In genomic region chr10:117548262-117548661, GRCm38 (mm10) we compare ENCODE assay signal across 22 mouse cellular contexts.
DNase-seq lines count a peak whose midpoint lies in the region; ATAC-seq lines count a peak whose summit lies in the region.
"Had no signal": no experiment of that assay in that cellular context is flagged by ENCODE, and none has a peak within 500 bp of the region (broad histone marks: within the 10 kb centered on the region; RNA-seq: fewer than 3 reads in every experiment).

No protein-coding gene starts in this region.

- H3K4me1 ChIP-seq in limb, embryonic 10.5 days, result peaks cover 43% of the 10 kb centered on the region

- DNase-seq in 3T3-L1 (ENCODE audit: low read depth, low spot score) (peak; percentile 94), adipocyte (ENCODE audit: low spot score) (peak; percentile 93)
- no peak for DNase-seq in limb, embryonic 10.5 days (ENCODE audit: low spot score)
- DNase-seq in testis, postnatal 10 days (ENCODE audit: low spot score), result no peak
- no peak for DNase-seq in lung, postnatal 10 days
- DNase-seq: adrenal gland, adult 2 months; adrenal gland, adult 8-10 months; adrenal gland, postnatal 10 days; adrenal gland, postnatal 14 days; adrenal gland, postnatal 25 days; adrenal gland, postnatal 36 days; B cell, adult 2 months; cerebellum, adult 11 months; cerebellum, adult 11-12 months; cerebellum, adult 18-20 months; cerebellum, adult 2 months; cerebellum, adult 8-10 months had no signal

- ATAC-seq in megakaryocyte-erythroid progenitor cell, adult 5-6 weeks (replicated peaks; ENCODE audit: low FRiP score, low TSS enrichment, poor library complexity, severe bottlenecking), result no peak
- ATAC-seq: activated CD4-positive, CD25-positive, alpha-beta regulatory T cell, adult 4 months; CD4-positive, CD25-positive, alpha-beta regulatory T cell, adult 4 months; Patski had no signal

- H3K36me3 ChIP-seq in limb, embryonic 10.5 days, result no peaks in the 10 kb centered on the region
- H3K36me3 ChIP-seq: G1E had no signal

- peak overlapping the region; percentile 54; the same call in 1 of the 2 replicates for H3K27ac ChIP-seq in limb, embryonic 10.5 days

- H3K4me3 ChIP-seq in limb, embryonic 10.5 days, result no peak overlapping the region

- H3K27me3 ChIP-seq in limb, embryonic 10.5 days (ENCODE audit: low read depth, poor library complexity, severe bottlenecking), result no peaks in the 10 kb centered on the region
- H3K27me3 ChIP-seq: Patski had no signal

- H3K9me3 ChIP-seq in limb, embryonic 10.5 days (replicated peaks), result no peaks in the 10 kb centered on the region; the same call in 1 of the 2 replicates
- H3K9me3 ChIP-seq: G1E had no signal

- 96% methylated on average over 4 of the region's 4 CpGs for WGBS in limb, embryonic 10.5 days

Comparison
In these comparisons a context has a peak if more than half of its experiments do, and no peak if none do; other contexts are left out.
1. DNase-seq: peak in 3T3-L1 (single experiment) and adipocyte (single experiment); none in limb, embryonic 10.5 days (single experiment), testis, postnatal 10 days (single experiment) and lung, postnatal 10 days (single experiment).